Mouse (Mus musculus) kidney, postnatal 14 days (tissue): ENCODE results near the gene Gstt3.

Source experiments
- DNase-seq: peaks from one replicate; pipeline ENCODE4 v3.0.0; 2022; ENCODE audit warnings: mixed read lengths

Gstt3 gene

GRCm38 (mm10) chr10:75780769-75781578, at the start of gene Gstt3, which contains the start of gene Gm20441:
TSS of gene Gstt3 (minus strand) at chr10:75781414.
TSS of gene Gm20441 (minus strand) at chr10:75780954.
- DNase-seq: peak; percentile 89

- DNase-seq: no peak
Measured at GRCm38 (mm10) chr10:75830275-75830670, 49.1 kb upstream of the Gstt3 start.

- no peak for DNase-seq
Measured at GRCm38 (mm10) chr10:75829529-75830274, 48.5 kb upstream of the Gstt3 start.

GRCm38 (mm10) chr10:75828500-75828931, 47.3 kb upstream of the Gstt3 start:
- DNase-seq: peak; percentile 62

- DNase-seq: peak; percentile 86
Measured at GRCm38 (mm10) chr10:75827668-75828360, 46.6 kb upstream of the Gstt3 start.

- DNase-seq: no peak
Measured at GRCm38 (mm10) chr10:75824530-75824929, 43.3 kb upstream of the Gstt3 start.

GRCm38 (mm10) chr10:75823782-75824181, 42.6 kb upstream of the Gstt3 start:
- no peak for DNase-seq

GRCm38 (mm10) chr10:75822443-75822842, 41.2 kb upstream of the Gstt3 start, which contains the start of gene Gstt4:
TSS of gene Gstt4 (minus strand) at chr10:75822543.
- DNase-seq: no peak

GRCm38 (mm10) chr10:75819882-75820281, 38.7 kb upstream of the Gstt3 start:
- DNase-seq: no peak

GRCm38 (mm10) chr10:75818641-75819040, 37.4 kb upstream of the Gstt3 start:
- DNase-seq: no peak

GRCm38 (mm10) chr10:75804217-75804616, 23.0 kb upstream of the Gstt3 start:
- DNase-seq: no peak

- peak; percentile 77 for DNase-seq
Measured at GRCm38 (mm10) chr10:75798176-75798696, 17.0 kb upstream of the Gstt3 start, which contains the start of gene Gstt1. TSS of gene Gstt1 (minus strand) at chr10:75798584.

- DNase-seq: peak; percentile 64
Measured at GRCm38 (mm10) chr10:75797619-75798175, 16.5 kb upstream of the Gstt3 start.

- DNase-seq: peak; percentile 21
Measured at GRCm38 (mm10) chr10:75796731-75797516, 15.7 kb upstream of the Gstt3 start.

- peak; percentile 74 for DNase-seq
Measured at GRCm38 (mm10) chr10:75794880-75795279, 13.7 kb upstream of the Gstt3 start.

GRCm38 (mm10) chr10:75790773-75791172, 9.6 kb upstream of the Gstt3 start:
- DNase-seq: no peak

GRCm38 (mm10) chr10:75789841-75790240, 8.6 kb upstream of the Gstt3 start:
- peak; percentile 72 for DNase-seq

- no peak for DNase-seq
Measured at GRCm38 (mm10) chr10:75789081-75789735, 8.0 kb upstream of the Gstt3 start.

GRCm38 (mm10) chr10:75788277-75788676, 7.1 kb upstream of the Gstt3 start:
- no peak for DNase-seq

GRCm38 (mm10) chr10:75785442-75785841, 4.2 kb upstream of the Gstt3 start:
- DNase-seq: no peak
